Mouse (Mus musculus) layer of hippocampus, postnatal 10 days (tissue): Measurements from ENCODE around the gene Pom121. TPM values are rescaled to one million over a fixed set of nuclear protein-coding genes. Genes with fewer than 3 reads are reported as not detected.

Experiments used
- microRNA-seq, 2 experiments: library from miRNA; unstranded; fragments of <30 nt; microRNA quantifications; one replicate each; pipeline ENCODE4 v1.2.0; 2021
- total RNA-seq, 2 experiments: library from RNA; stranded (reverse); gene quantifications; 2 replicates each; pipeline ENCODE4 v1.2.3; 2021

Gene Pom121
- total RNA-seq, 2 experiments from 2014 or later = 39.9 to 43.9 TPM

Small RNA genes within 50 kb of the gene (microRNA-seq; reads per million reads assigned to microRNA genes)
- gene Mir7033 = 0.45 to 3.1 reads per million in 2 experiments

Other genes with a start within 250 kb of the Pom121 start
- 10 to 100 TPM; 23.0 to 23.7 TPM for gene Tbl2, start 244.9 kb downstream of the Pom121 start, total RNA-seq
- 10 to 100 TPM; 27.7 to 29.8 TPM for gene Bcl7b, start 226.3 kb downstream of the Pom121 start, total RNA-seq
- gene Baz1b, start 207.3 kb downstream of the Pom121 start, total RNA-seq = 10 to 100 TPM; 47.8 to 51.1 TPM
- 10 to 100 TPM; 11.7 to 12.1 TPM for gene Fzd9, start 143.3 kb downstream of the Pom121 start, total RNA-seq
- not detected for gene Fkbp6, start 44.5 kb downstream of the Pom121 start, total RNA-seq
- under 1 TPM in 1 of 2 experiments, not detected in 1; 0.22 TPM for gene Trim50, start 41.3 kb downstream of the Pom121 start, total RNA-seq
- 10 to 100 TPM; 21.0 to 23.5 TPM for gene Nsun5, start 24.6 kb downstream of the Pom121 start, total RNA-seq
- 10 to 100 TPM; 68.5 to 69.4 TPM for gene Hip1, start 150.6 kb upstream of the Pom121 start, total RNA-seq
- gene Ccl26, start 169.0 kb upstream of the Pom121 start, total RNA-seq = not detected
- gene Ccl24, start 178.5 kb upstream of the Pom121 start, total RNA-seq = not detected
- gene Rhbdd2, start 238.1 kb upstream of the Pom121 start, total RNA-seq = 10 to 100 TPM; 68.6 to 75.4 TPM